Mouse (Mus musculus) bone marrow macrophage, adult 2 months (primary cell): ENCODE data around the gene Gm11037. TPM values are rescaled to one million over a fixed set of nuclear protein-coding genes. Genes with fewer than 3 reads are reported as not detected.
"Not testable (repeated sequence)": the region's sequence is repeated elsewhere in the genome, so short reads cannot be mapped to it uniquely, and the experiment has no call there.

Source experiments
- H3K27ac ChIP-seq: 2 replicates; pipeline ENCODE4 v1.5.1; 2012; ENCODE audit warnings: low read depth, low read length; ENCODE audit not compliant: insufficient read depth
- H3K4me1 ChIP-seq: 2 replicates; pipeline ENCODE4 v1.6.1; 2012; ENCODE audit warnings: low read length; ENCODE audit not compliant: control insufficient read depth, insufficient read depth
- H3K4me3 ChIP-seq: 2 replicates; pipeline ENCODE4 v1.5.1; 2012; ENCODE audit warnings: mild to moderate bottlenecking, low read length, moderate library complexity; ENCODE audit not compliant: insufficient read depth
- CTCF ChIP-seq: IDR thresholded peaks from 2 replicates; pipeline ENCODE4 v1.5.1; 2012; ENCODE audit warnings: low read depth, mild to moderate bottlenecking, low read length, moderate library complexity
- POLR2A ChIP-seq: IDR thresholded peaks from 2 replicates; pipeline ENCODE4 v1.6.1; 2012; ENCODE audit warnings: mild to moderate bottlenecking, low read depth, low read length, borderline replicate concordance
- polyA plus RNA-seq: library from polyadenylated mRNA; stranded (reverse); fragments of >200 nt; gene quantifications from 2 replicates; pipeline ENCODE4 v1.2.4, GENCODE M21; 2012; ENCODE audit not compliant: missing spikeins, insufficient read depth, insufficient read length

The Gm11037 gene
- polyA plus RNA-seq, 1 experiment, result not detected

- no peak overlapping the region for H3K4me3 ChIP-seq
- no peak overlapping the region for H3K27ac ChIP-seq
- peaks cover 19% of the 10 kb centered on the region for H3K4me1 ChIP-seq
- TF ChIP-seq CTCF (no peak), POLR2A (no peak)
Observed at GRCm38 (mm10) chr2:131097087-131097486, 36.2 kb upstream of the Gm11037 start.

GRCm38 (mm10) chr2:131101530-131101929, 31.8 kb upstream of the Gm11037 start:
- Histone ChIP-seq H3K4me3 (no peak overlapping the region), H3K4me1 (peaks cover 8% of the 10 kb centered on the region), H3K27ac (no peak overlapping the region)
- no peak for TF ChIP-seq POLR2A
- TF ChIP-seq CTCF, result no peak

GRCm38 (mm10) chr2:131104021-131104420, 29.3 kb upstream of the Gm11037 start:
- TF ChIP-seq POLR2A, result no peak
- TF ChIP-seq CTCF, result no peak
- H3K4me1 ChIP-seq, result peaks cover 5% of the 10 kb centered on the region
- no peak overlapping the region for H3K27ac ChIP-seq
- no peak overlapping the region for H3K4me3 ChIP-seq

GRCm38 (mm10) chr2:131105061-131105460, 28.2 kb upstream of the Gm11037 start:
- H3K27ac ChIP-seq, H3K4me3 ChIP-seq, H3K4me1 ChIP-seq: not testable (repeated sequence)

GRCm38 (mm10) chr2:131105989-131106388, 27.3 kb upstream of the Gm11037 start:
- TF ChIP-seq POLR2A (no peak), CTCF (no peak)
- Histone ChIP-seq H3K27ac (no peak overlapping the region), H3K4me3 (no peak overlapping the region), H3K4me1 (peaks cover 5% of the 10 kb centered on the region)

- Histone ChIP-seq H3K27ac (no peak overlapping the region), H3K4me3 (no peak overlapping the region), H3K4me1 (no peaks in the 10 kb centered on the region; the same call in 1 of the 2 replicates)
- TF ChIP-seq CTCF (no peak), POLR2A (no peak)
Observed at GRCm38 (mm10) chr2:131118968-131119574, 14.2 kb upstream of the Gm11037 start.

- TF ChIP-seq CTCF (no peak), POLR2A (no peak)
- Histone ChIP-seq H3K27ac (no peak overlapping the region), H3K4me3 (no peak overlapping the region), H3K4me1 (no peaks in the 10 kb centered on the region; the same call in 1 of the 2 replicates)
Observed at GRCm38 (mm10) chr2:131124166-131124565, 9.1 kb upstream of the Gm11037 start.

GRCm38 (mm10) chr2:131125157-131125963, 7.9 kb upstream of the Gm11037 start:
- TF ChIP-seq CTCF, result no peak
- no peak for TF ChIP-seq POLR2A
- Histone ChIP-seq H3K4me3 (no peak overlapping the region), H3K4me1 (no peaks in the 10 kb centered on the region; the same call in 1 of the 2 replicates), H3K27ac (no peak overlapping the region)

- Histone ChIP-seq H3K4me1 (no peaks in the 10 kb centered on the region; the same call in 1 of the 2 replicates), H3K4me3 (no peak overlapping the region), H3K27ac (no peak overlapping the region)
- TF ChIP-seq POLR2A, result no peak
- TF ChIP-seq CTCF, result no peak
Observed at GRCm38 (mm10) chr2:131125964-131126815, 7.1 kb upstream of the Gm11037 start.

GRCm38 (mm10) chr2:131127161-131127730, 6.1 kb upstream of the Gm11037 start, which contains the start of gene Hspa12b:
TSS of gene Hspa12b (plus strand) at chr2:131127280.
- Histone ChIP-seq H3K4me1 (no peaks in the 10 kb centered on the region; the same call in 1 of the 2 replicates), H3K4me3 (no peak within 1 kb of the TSS), H3K27ac (no peak within 1 kb of the TSS)
- TF ChIP-seq CTCF, result no peak
- no peak for TF ChIP-seq POLR2A
